Mouse (Mus musculus) layer of hippocampus, postnatal 10 days (tissue): ENCODE data around the gene Phf3. TPM values are rescaled to one million over a fixed set of nuclear protein-coding genes. Genes with fewer than 3 reads are reported as not detected.

Source experiments
- DNase-seq, 2 experiments: peaks; one replicate each; pipeline ENCODE4 v3.0.0; 2021; ENCODE audit warnings: low spot score in 2 of 2
- total RNA-seq, 2 experiments: library from RNA; stranded (reverse); gene quantifications; 2 replicates each; pipeline ENCODE4 v1.2.3; 2021

The Phf3 gene
- total RNA-seq, 2 experiments from 2014 or later = 80.1 to 82.2 TPM

DNA sequence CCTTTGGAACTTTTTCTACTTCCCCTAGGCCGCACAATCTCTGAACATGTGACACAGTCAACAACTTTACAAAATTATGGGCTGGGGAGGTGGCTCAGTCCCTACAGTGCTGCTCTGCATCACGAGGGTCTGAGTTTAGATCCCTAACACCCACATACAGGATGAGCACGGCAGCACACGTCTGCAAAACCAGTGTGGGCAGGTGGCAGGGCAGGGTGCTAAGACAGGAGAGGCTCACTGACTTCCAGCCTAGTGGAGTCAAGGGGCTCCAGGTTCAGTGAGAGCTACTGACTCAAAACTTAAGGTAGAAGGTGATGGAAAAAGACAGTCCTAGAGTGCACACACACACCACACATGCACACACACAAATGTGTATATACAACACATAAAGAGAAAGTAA lies 40.9 kb downstream of the Phf3 start:
- no peak for DNase-seq

DNA sequence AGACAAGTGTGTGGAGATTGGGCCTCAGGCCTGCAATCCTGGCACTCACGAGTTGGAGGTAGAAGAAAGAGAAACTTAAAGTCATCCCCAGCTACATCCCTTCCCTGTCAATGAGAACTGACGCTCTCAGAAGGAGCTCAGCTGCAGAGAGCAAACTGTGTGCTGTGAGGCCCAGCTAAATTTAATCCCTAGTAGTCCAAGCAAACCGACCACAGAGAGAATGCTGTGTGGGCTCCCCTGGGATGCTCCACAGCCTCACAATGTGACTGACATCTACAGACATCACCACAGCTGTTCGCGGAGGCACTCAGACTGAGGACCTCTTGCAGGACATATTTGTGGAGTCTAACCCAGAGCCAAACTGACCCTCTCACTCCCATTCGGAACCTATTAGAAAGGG lies 54.3 kb downstream of the Phf3 start:
- no peak for DNase-seq

DNA sequence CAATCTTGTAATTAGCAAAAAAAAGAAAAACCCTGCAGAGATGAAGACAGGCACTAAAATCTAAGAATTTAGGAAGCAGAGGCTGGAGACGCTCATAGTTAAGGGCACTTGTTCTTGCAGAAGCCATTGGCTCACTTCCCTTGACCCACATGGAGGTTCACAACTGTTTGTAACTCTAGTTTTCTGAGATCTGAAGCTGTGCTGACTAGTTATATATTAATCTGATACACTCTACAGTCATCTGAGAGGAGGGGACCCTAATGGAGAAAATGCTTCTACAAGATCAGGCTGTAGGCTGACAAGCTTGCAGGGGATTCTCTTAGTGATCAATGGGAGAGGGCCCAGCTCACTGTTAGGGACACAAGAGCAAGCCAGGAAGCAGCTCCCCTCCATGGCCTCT lies 58.1 kb downstream of the Phf3 start:
- no peak for DNase-seq

DNA sequence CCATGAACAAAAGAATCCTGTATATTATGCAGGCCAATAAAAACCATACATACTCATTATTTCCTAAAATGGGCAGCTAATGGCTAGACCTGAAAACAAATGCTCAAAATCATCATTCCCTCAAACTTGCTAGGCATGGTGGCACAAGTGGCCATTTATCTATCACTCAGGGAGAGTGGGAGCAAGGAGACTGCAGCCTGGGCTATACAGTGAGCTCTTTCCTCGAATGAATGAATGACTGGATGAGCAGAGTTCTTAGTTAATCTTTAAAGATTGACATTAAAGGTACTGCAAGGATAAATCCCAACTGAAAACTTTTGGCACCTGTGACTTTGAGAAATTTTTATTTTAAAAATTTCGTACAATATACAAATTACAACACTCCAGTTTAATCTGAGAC lies 58.7 kb downstream of the Phf3 start:
- no peak for DNase-seq

DNA sequence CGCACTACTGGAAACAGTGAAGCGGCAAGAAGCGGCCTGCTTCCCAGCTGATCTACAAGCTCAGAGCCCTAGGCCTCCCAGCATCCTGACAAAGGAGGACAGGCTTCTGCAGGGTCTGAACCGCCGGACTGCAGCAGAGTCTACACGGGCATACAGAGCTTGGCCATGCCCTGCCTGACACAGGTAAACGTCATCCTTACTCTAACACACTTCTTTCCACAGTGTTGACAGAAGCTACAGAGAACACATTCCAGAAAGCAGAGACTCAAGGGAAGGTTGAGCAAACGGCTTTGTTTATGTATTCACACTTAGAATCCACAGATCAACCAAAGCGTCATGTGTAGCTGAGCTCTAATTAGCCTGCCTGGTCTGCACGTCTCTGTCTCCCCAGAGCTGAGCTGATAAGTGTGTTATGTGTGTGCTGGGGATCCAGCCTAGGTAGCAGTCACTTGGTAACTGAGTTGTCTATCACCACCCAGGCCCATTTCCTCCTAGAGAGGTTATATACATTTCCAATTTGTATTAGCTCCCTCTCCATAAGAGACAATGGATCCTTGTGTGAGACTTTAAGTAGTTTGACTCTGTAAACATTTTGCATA lies 65.5 kb downstream of the Phf3 start:
- DNase-seq = no peak

DNA sequence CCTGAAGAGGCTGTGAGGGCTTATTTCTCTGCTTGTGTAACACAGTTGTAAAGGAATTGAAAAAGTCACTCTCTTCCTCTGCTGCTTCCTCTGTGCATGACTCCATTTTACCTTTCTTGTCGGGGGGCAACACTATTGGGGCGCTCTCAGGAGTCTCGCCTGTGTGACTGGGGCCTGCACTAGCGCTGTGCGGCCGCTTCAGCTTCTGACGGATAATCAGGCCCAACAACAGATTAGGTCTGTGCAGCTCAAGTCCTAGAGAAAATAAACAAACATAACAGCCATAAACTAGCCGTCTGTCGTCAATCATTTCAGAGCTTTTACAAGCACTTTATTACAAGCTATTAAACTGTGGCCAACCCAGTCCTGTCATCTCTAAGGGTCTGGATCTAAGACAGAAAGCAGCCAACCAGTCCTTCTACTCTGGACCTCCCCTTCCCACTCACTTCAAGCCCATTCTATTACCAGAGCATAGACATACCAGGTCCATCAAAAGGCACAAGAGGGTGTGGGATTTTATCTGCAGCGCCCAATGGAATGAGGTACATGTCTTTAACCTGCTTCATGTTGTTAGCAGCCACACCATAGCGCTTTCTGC lies 67.9 kb downstream of the Phf3 start:
- no peak for DNase-seq

DNA sequence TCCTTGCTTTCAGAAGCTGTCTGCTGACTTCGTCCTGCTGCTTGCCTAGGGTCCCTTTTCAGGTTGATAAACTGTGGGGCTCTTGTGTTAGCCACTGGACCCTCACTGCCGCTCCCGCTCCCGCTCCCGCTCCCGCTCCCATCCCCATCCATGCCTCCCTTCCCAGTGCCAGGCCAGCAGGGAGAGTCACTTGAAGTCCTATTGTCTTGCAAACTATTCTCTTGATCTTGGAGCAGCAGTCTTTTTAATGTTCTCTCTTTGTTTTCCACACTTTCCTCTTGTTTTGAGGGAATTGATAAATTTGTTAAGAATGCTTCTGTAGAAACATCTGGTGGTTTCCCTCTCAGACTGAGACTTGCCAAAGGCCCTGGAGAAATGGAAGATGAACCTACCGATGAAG lies 68.8 kb downstream of the Phf3 start:
- no peak for DNase-seq

DNA sequence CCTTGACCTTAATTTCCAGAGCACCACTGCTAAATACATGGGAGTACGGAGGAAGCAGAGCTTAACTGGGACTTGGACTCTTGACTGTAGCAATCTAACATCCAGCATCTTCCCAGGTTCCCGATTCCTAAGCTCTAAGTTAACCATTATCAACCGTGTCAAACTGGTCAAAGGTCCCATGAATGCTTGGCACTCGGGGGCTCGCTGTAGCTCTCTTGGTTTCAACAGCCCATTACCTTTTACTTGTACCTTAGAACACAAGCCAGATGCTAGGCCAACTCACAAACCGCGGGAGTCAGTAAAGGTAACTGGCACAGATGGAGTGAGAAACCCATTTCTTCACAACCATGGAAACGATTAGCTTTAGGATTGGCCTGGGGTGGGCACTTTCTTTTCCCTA lies 71.8 kb downstream of the Phf3 start:
- no peak for DNase-seq

DNA sequence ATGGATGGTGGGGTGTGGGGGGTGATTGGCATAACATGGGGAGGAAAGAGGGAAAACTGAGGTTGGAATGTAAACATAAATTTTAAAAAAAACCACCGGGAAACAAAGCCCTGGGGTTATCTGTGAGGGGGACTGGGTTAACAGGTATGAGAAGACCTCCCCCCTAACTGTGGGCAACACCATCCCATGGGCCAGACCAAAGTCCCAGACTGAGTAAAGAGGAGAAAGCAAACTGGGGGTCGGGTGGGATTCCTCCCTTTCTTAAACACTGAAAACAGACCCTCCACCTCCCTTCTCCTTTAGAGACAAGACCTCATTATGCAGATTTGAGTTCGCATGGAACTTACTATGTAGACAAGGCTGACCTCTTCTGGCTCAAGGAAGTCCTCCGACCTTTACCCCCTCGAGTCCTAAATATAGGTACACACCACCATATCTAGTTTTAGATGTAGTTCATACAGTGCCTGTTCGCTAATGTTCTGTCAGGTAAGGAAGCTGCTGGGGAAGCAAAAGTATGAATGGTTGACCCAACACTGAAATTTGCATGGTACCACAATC lies 74.4 kb downstream of the Phf3 start:
- no peak for DNase-seq

DNA sequence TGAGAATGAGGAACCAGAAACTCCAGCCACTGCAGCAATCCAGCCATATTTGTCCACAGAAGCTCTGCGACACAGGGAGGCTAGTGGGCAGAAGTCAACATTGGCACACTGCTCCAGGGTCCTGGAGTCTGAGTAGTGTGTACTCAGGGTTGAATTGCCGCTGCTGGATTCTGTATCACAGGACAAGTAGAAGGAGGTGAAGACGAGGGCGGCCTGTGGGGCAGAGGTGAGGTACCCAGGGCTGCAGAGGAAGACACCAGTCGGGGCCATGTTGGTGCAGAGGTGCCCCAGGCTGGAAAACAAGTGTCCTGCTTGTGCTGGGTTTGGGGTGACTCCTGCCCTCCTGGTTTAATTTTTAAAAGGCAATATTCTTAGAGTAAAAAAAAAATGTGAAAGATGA lies 79.1 kb downstream of the Phf3 start:
- no peak for DNase-seq

DNA sequence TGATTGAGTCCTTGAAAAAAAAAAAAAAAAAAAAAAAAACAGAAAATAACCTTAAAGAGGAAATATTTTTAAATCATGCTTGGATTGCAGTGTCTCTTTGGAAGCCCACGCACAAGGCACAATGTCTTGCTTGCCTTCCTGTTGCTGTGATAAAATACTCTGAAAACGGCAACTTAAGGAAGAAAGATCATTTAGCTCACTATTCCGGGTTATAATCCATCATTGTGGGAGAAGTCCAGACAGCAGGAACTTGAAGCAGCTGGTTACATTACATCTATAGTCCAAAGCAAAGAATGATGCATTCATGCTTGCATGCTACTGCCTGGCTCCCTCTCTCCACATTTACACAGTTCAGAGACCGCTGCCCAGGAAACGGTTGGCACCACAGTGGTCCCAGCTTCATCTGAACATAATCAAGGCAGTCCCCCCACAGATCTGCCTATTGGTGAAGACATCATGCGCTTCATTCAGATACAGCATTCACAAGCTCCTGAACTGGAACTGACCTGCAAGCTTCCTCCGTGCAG lies 80.3 kb downstream of the Phf3 start:
- no peak for DNase-seq

DNA sequence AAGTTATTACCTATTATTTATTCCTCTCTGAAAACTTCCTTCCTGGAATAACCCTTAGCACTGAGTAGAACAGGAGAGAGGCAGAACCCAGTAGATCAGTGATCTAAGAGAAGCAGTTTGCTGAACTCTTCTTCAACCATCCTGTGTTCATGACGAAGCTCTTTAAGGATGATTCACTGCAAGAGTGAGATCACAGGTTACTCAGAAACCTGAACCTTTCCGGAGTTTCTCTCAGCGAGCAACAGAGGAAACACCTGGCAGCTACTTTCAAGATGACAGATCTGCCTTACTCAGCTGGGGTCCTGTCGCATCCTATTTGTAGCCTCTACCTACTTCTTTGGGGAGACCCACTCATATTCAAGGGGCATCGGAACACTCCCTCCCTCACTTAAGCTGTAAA lies 80.8 kb downstream of the Phf3 start:
- no peak for DNase-seq

DNA sequence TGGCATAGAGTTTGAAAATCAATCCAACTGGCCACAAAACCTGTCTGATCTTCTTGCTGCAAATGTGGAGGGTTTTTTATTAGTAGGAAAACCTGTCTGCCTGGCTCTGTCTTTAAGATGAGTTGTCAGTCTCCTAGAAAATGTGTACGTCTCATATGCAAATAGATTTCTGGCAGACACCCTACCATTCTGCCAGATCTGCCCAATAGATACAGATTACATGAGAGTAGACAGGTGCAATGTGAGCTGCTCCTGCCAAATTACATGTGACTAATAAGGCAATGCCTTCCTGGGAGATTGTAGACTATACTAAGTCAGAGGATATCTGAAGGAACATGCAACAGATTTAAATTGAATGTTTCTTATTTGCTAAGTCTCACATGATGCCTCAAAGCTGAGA lies 83.5 kb downstream of the Phf3 start:
- no peak for DNase-seq

DNA sequence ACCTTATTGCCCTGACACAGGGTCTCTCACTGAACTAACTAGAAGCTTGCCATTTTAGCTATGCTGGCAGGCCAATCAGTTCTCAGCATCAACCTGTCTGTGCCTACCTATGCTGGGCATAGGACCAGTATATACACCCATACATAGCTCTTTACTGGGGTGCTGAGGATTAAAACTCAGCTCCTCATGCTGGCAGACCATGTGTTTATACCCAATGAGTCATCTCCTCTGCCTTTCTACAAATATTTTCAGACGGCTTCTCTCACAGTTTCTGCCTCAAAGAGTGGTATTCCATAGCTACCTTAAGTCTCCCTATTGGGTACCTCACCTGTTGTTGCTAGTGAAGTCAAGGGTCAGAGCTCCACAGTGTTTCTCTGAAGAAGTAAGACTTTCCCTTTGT lies 84.0 kb downstream of the Phf3 start:
- DNase-seq = no peak

DNA sequence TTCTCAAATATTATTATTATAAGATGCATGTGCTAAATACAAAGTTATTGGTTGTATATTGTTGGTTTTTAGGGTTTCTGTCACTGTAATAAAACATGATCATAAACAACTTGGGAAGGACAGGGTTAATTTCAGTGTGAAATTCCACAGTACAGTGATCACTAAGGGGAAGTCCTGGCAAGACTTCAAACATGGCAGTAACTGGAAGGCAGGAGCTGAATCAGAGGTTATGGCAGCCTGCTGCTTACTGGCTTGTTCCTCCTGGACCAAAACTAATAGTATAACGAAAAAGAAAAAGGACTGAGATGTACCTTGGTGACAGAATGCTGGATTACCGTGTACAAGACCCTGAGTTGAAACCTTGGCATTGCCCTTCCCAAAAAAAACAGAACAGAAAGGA lies 84.7 kb downstream of the Phf3 start:
- no peak for DNase-seq

DNA sequence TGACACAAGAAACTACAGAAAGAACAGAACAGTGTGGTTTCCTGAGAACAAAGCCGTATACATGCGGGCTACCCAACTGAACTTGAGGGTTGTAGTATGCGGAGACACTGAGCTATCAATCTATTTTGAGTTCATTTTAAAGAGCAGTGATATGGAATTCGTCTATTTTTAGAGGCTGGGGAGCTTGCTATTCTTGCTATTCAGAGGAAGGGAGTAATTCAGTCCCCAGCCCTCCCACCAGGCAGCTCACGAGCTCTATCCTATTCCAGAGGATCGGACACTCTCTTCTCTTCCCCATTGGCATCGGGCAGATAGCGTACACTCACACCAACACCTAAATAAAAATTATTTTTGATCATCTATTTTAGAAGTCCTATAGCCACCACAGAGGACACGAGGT lies 87.1 kb downstream of the Phf3 start:
- DNase-seq = no peak

DNA sequence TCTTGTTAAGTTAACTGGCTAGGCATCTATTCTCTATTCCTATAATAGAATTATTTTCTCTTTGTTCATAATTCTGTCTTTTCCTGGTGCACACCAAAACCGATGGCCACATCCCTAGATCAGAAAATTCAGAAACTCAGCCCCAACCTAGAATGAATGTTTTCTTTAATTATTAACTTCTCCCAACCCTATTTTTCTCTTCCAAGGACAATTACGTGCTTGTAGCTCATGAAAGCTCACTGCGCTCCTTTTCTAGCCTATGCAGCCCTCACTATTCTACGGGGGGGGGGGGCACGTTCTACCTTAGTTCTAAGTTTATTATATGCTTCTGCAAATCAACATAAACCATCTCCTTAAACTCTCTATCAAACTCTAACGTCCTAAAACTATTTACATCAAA lies 90.0 kb downstream of the Phf3 start:
- DNase-seq = no peak

DNA sequence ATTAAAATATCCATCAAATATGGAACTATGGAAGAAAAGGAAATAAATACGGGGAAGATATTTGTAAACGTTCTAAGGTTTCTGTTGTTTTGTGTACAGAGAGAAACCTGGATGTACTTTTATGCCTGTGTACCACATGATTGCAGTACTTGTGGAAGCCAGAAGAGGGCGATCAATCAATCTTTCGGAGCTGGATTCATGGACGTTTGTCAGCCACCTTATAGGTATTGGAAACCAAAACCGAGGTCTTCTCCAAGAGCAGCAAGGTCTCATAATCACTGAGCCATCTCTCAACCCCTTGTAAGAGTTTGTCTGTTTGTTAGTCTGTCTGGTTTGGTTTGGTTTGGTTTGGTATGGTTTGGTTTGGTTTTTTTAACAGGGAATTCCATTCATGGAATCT lies 93.4 kb downstream of the Phf3 start:
- peak in 1 of 2 experiments; percentile 30 for DNase-seq

DNA sequence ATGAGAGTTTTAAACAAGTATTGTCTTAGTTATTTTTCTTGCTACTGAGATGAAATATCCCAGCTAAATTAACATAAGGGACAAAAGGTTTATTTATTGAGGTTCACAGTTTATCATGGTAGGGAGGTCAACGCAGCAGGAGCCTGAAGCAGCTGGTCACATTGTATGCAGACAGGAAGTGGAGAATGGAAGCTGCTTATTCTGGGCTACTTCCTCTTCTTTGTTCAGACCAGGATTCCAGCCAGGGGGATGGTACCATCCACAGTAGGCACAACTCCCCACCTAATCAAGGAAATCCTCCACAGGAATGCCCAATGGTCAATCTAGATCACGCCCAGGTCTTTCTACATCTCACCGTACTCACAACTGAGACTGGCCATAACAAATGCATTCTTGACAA lies 94.2 kb downstream of the Phf3 start:
- no peak for DNase-seq

DNA sequence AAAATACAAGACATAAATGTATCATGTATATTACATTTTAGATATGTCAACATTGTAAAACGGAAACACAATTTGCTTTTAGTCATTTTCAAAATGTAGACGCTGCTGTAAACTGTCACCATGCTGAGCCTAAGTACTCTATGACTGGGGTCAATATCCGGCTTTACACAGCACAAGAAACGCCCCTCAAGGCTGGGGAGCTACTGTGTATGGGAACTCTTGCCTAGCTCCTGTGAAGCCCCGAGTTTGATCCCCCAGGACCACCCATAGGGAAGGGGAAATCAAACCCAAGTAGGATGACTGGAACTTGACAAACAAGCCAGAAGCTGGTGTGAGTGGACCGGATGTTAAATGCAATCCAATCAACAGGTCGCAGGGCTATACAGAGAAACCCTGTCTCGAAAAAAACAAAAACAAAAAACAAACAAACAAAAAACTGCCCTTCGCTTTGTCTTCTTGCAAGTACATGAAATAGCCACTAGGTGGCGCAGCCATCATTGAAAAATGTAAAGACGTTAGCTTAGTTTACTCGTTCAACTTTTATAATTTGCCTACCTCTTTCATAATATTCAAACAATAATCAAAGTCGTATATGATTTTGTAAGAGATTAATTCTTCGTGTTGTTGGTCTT lies 95.2 kb downstream of the Phf3 start:
- peak; percentile 35 to 43 for DNase-seq

DNA sequence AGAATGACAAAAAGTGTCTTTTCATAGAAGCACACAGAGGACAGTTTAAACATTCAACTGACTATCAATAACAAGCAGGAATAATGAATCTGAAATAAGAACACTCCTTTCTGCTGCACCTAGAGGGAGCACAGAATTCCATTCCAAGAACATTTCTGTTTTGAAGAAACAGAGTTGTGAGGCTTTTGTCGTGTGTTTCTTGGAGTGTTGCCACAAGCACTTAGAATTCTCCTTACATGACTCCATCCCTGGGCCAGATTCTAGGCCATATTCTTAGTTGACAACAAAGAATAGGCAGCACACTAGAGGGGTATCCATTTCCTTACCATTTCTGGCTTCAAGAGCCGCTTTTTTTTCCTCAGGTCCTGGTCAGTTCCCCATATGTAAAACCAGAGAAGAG lies 97.5 kb downstream of the Phf3 start:
- DNase-seq = peak in 1 of 2 experiments; percentile 4

DNA sequence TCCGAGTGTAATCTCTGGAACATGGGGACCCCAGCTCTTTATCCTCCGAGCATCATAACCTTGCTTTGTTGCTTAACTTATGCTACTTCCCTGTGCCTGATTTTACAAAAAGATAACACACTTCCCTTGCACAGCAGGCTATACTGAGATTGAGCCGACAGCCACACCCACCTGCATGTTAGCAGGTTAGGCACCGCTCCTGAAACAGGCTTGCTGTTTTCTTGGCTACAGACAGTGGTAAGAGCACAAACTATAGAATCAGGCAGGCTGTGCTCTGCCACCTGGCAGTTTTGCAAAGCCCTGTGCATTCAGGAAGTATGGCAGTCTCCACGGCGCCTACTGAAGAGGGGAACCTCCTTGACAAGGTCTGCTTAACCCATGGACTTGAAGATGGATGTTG lies 100.1 kb downstream of the Phf3 start:
- peak in 1 of 2 experiments; percentile 8 for DNase-seq

DNA sequence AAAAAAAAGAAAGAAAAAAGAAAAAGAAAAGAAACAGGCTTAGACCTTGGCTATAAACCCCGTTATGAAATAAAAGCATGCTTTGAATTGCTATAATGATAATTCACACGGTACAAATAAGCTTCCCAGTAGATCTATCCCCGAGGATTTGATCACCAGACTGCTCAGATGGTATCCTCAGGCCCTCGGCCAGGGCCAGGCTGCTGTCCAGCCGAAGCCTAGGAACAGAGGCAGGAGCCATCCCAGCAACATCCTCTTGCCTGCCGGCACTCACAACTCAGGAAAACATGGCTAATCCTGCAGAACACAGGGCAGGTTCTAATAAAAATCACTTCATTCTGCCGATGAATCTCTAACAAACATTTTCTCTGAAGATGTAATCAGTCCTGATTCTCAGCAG lies 100.9 kb downstream of the Phf3 start:
- no peak for DNase-seq
